Mouse (Mus musculus): ENCODE measurements around the gene Nr2f2. TPM values are rescaled to one million over a fixed set of nuclear protein-coding genes. Genes with fewer than 3 reads are reported as not detected.

The Nr2f2 gene
- polyA plus RNA-seq, 1 experiment, result 13.0 TPM

- Histone ChIP-seq H3K27me3 (ENCODE audit: control insufficient read depth, insufficient read depth, insufficient read length) (no peaks in the 10 kb centered on the region), H3K79me3 (ENCODE audit: low read depth) (no peaks in the 10 kb centered on the region), H3ac (ENCODE audit: control insufficient read depth, insufficient read length, low read depth) (no peak overlapping the region), H3K79me2 (ENCODE audit: control insufficient read depth, insufficient read depth) (no peaks in the 10 kb centered on the region), H3K4me3 (ENCODE audit: insufficient read depth, poor library complexity, severe bottlenecking) (no peak overlapping the region), H3K36me3 (ENCODE audit: control insufficient read depth, insufficient read depth) (no peaks in the 10 kb centered on the region)
- TF ChIP-seq CEBPB (IDR thresholded peaks at IDR 0.05; ENCODE audit: low read depth), result no peak
- no peak for TF ChIP-seq MYOD1 (IDR thresholded peaks at IDR 0.05; ENCODE audit: control insufficient read depth, insufficient read length, low read depth)
- no peak for TF ChIP-seq MAX (IDR thresholded peaks at IDR 0.05)
- no peak for TF ChIP-seq FOSL1 (IDR thresholded peaks at IDR 0.05; ENCODE audit: insufficient read depth, low read length, poor library complexity, severe bottlenecking)
- no peak for TF ChIP-seq USF1 (IDR thresholded peaks at IDR 0.05; ENCODE audit: low read depth)
- TF ChIP-seq CTCF (IDR thresholded peaks at IDR 0.05; ENCODE audit: control insufficient read depth, insufficient read depth, insufficient read length), result no peak
- TF ChIP-seq MYOG (IDR thresholded peaks at IDR 0.05; ENCODE audit: control insufficient read depth, extremely low read depth, insufficient read length), result no peak
Observed at GRCm38 (mm10) chr7:70409890-70410289, 43.4 kb upstream of the Nr2f2 start.

- Histone ChIP-seq H3K27me3 (ENCODE audit: control insufficient read depth, insufficient read depth, insufficient read length) (no peaks in the 10 kb centered on the region), H3K79me3 (ENCODE audit: low read depth) (no peaks in the 10 kb centered on the region), H3K36me3 (ENCODE audit: control insufficient read depth, insufficient read depth) (no peaks in the 10 kb centered on the region), H3ac (ENCODE audit: control insufficient read depth, insufficient read length, low read depth) (no peak overlapping the region), H3K4me3 (ENCODE audit: insufficient read depth, poor library complexity, severe bottlenecking) (no peak overlapping the region), H3K79me2 (ENCODE audit: control insufficient read depth, insufficient read depth) (no peaks in the 10 kb centered on the region)
- TF ChIP-seq USF1 (IDR thresholded peaks at IDR 0.05; ENCODE audit: low read depth) (no peak), MAX (IDR thresholded peaks at IDR 0.05) (no peak), FOSL1 (IDR thresholded peaks at IDR 0.05; ENCODE audit: insufficient read depth, low read length, poor library complexity, severe bottlenecking) (no peak), MYOG (IDR thresholded peaks at IDR 0.05; ENCODE audit: control insufficient read depth, extremely low read depth, insufficient read length) (no peak), MYOD1 (IDR thresholded peaks at IDR 0.05; ENCODE audit: control insufficient read depth, insufficient read length, low read depth) (no peak), CTCF (IDR thresholded peaks at IDR 0.05; ENCODE audit: control insufficient read depth, insufficient read depth, insufficient read length) (no peak), CEBPB (IDR thresholded peaks at IDR 0.05; ENCODE audit: low read depth) (no peak)
Observed at GRCm38 (mm10) chr7:70408814-70409213, 42.3 kb upstream of the Nr2f2 start.

GRCm38 (mm10) chr7:70407123-70407522, 40.6 kb upstream of the Nr2f2 start:
- no peak overlapping the region for H3ac ChIP-seq (ENCODE audit: control insufficient read depth, insufficient read length, low read depth)
- no peaks in the 10 kb centered on the region for H3K79me2 ChIP-seq (ENCODE audit: control insufficient read depth, insufficient read depth)
- H3K79me3 ChIP-seq (ENCODE audit: low read depth), result no peaks in the 10 kb centered on the region
- H3K4me3 ChIP-seq (ENCODE audit: insufficient read depth, poor library complexity, severe bottlenecking), result no peak overlapping the region
- no peaks in the 10 kb centered on the region for H3K27me3 ChIP-seq (ENCODE audit: control insufficient read depth, insufficient read depth, insufficient read length)
- no peaks in the 10 kb centered on the region for H3K36me3 ChIP-seq (ENCODE audit: control insufficient read depth, insufficient read depth)
- TF ChIP-seq USF1 (IDR thresholded peaks at IDR 0.05; ENCODE audit: low read depth) (no peak), CTCF (IDR thresholded peaks at IDR 0.05; ENCODE audit: control insufficient read depth, insufficient read depth, insufficient read length) (no peak)

GRCm38 (mm10) chr7:70406527-70406926, 40.0 kb upstream of the Nr2f2 start:
- Histone ChIP-seq H3K79me2 (ENCODE audit: control insufficient read depth, insufficient read depth) (no peaks in the 10 kb centered on the region), H3K27me3 (ENCODE audit: control insufficient read depth, insufficient read depth, insufficient read length) (no peaks in the 10 kb centered on the region), H3K79me3 (ENCODE audit: low read depth) (no peaks in the 10 kb centered on the region), H3K36me3 (ENCODE audit: control insufficient read depth, insufficient read depth) (no peaks in the 10 kb centered on the region), H3K4me3 (ENCODE audit: insufficient read depth, poor library complexity, severe bottlenecking) (no peak overlapping the region), H3ac (ENCODE audit: control insufficient read depth, insufficient read length, low read depth) (no peak overlapping the region)
- TF ChIP-seq CEBPB (IDR thresholded peaks at IDR 0.05; ENCODE audit: low read depth), result no peak
- no peak for TF ChIP-seq MYOD1 (IDR thresholded peaks at IDR 0.05; ENCODE audit: control insufficient read depth, insufficient read length, low read depth)
- no peak for TF ChIP-seq MYOG (IDR thresholded peaks at IDR 0.05; ENCODE audit: control insufficient read depth, extremely low read depth, insufficient read length)
- no peak for TF ChIP-seq USF1 (IDR thresholded peaks at IDR 0.05; ENCODE audit: low read depth)
- TF ChIP-seq CTCF (IDR thresholded peaks at IDR 0.05; ENCODE audit: control insufficient read depth, insufficient read depth, insufficient read length), result no peak
- TF ChIP-seq FOSL1 (IDR thresholded peaks at IDR 0.05; ENCODE audit: insufficient read depth, low read length, poor library complexity, severe bottlenecking), result no peak
- no peak for TF ChIP-seq MAX (IDR thresholded peaks at IDR 0.05)

GRCm38 (mm10) chr7:70405466-70405865, 38.9 kb upstream of the Nr2f2 start:
- Histone ChIP-seq H3K79me3 (ENCODE audit: low read depth) (no peaks in the 10 kb centered on the region), H3K27me3 (ENCODE audit: control insufficient read depth, insufficient read depth, insufficient read length) (no peaks in the 10 kb centered on the region), H3K4me3 (ENCODE audit: insufficient read depth, poor library complexity, severe bottlenecking) (no peak overlapping the region), H3ac (ENCODE audit: control insufficient read depth, insufficient read length, low read depth) (no peak overlapping the region), H3K79me2 (ENCODE audit: control insufficient read depth, insufficient read depth) (no peaks in the 10 kb centered on the region), H3K36me3 (ENCODE audit: control insufficient read depth, insufficient read depth) (no peaks in the 10 kb centered on the region)
- TF ChIP-seq USF1 (IDR thresholded peaks at IDR 0.05; ENCODE audit: low read depth), result no peak
- TF ChIP-seq CTCF (IDR thresholded peaks at IDR 0.05; ENCODE audit: control insufficient read depth, insufficient read depth, insufficient read length), result no peak
- no peak for TF ChIP-seq CEBPB (IDR thresholded peaks at IDR 0.05; ENCODE audit: low read depth)
- TF ChIP-seq MAX (IDR thresholded peaks at IDR 0.05), result no peak
- TF ChIP-seq MYOD1 (IDR thresholded peaks at IDR 0.05; ENCODE audit: control insufficient read depth, insufficient read length, low read depth), result no peak
- no peak for TF ChIP-seq FOSL1 (IDR thresholded peaks at IDR 0.05; ENCODE audit: insufficient read depth, low read length, poor library complexity, severe bottlenecking)
- no peak for TF ChIP-seq MYOG (IDR thresholded peaks at IDR 0.05; ENCODE audit: control insufficient read depth, extremely low read depth, insufficient read length)

- Histone ChIP-seq H3K36me3 (ENCODE audit: control insufficient read depth, insufficient read depth) (no peaks in the 10 kb centered on the region), H3K79me3 (ENCODE audit: low read depth) (no peaks in the 10 kb centered on the region), H3K27me3 (ENCODE audit: control insufficient read depth, insufficient read depth, insufficient read length) (no peaks in the 10 kb centered on the region), H3ac (ENCODE audit: control insufficient read depth, insufficient read length, low read depth) (no peak overlapping the region), H3K79me2 (ENCODE audit: control insufficient read depth, insufficient read depth) (no peaks in the 10 kb centered on the region), H3K4me3 (ENCODE audit: insufficient read depth, poor library complexity, severe bottlenecking) (no peak overlapping the region)
- TF ChIP-seq USF1 (IDR thresholded peaks at IDR 0.05; ENCODE audit: low read depth) (no peak), MYOG (IDR thresholded peaks at IDR 0.05; ENCODE audit: control insufficient read depth, extremely low read depth, insufficient read length) (no peak), MAX (IDR thresholded peaks at IDR 0.05) (no peak), FOSL1 (IDR thresholded peaks at IDR 0.05; ENCODE audit: insufficient read depth, low read length, poor library complexity, severe bottlenecking) (no peak), CEBPB (IDR thresholded peaks at IDR 0.05; ENCODE audit: low read depth) (no peak)
Observed at GRCm38 (mm10) chr7:70382828-70383227, 16.3 kb upstream of the Nr2f2 start.

Data from C2C12 (cell line).